Mouse (Mus musculus): Measurements from ENCODE around the gene Tmem108. TPM values are rescaled to one million over a fixed set of nuclear protein-coding genes. Genes with fewer than 3 reads are reported as not detected.
A peak's percentile ranks its signal among the peaks of the same experiment; 100 is the strongest.

Tmem108 gene
- polyA plus RNA-seq, 1 experiment from 2014 or later: 88.6 TPM

DNA sequence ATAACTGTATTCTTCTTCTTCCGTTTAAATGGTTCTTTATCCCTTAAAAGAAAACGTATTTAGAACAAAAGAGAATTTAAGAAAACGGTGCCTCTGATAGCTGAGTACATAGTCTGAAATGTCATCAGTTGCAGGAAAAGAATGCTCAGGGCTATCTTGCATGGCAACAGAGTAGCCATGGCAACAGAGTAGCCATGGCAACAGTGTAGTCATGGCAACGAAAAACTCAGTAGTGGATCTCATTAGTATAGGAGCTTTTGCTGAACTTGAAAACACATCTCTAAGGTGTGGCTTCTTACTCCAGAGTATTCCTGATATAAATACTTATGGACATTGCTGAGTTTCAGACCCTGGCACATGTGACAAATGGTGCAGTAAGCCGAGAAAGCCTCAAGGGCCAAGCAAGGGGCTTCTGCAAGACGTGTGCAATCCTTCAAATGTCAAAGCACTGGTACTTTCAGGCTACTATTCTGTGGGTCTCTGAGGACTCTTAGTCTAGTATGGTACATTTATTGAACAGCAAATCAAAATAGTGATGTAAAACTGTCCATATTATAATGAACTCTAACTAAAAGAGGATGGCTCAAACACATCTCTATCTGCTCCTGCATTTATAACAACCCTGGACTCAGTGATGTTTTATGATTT lies 166.3 kb downstream of the Tmem108 start:
- WGBS: 14% methylated on average over 6 of the region's 6 CpGs
- Histone ChIP-seq H3K9ac (replicated peaks; ENCODE audit: low read depth, low read length) (no peak overlapping the region), H3K9me3 (ENCODE audit: control insufficient read depth, low read length) (no peaks in the 10 kb centered on the region), H3K27me3 (replicated peaks; ENCODE audit: control insufficient read depth, insufficient read depth, low read length) (no peaks in the 10 kb centered on the region), H3K4me3 (replicated peaks; ENCODE audit: low read length) (no peak overlapping the region), H3K4me1 (replicated peaks; ENCODE audit: control insufficient read depth, insufficient read depth, low read length) (peaks cover 23% of the 10 kb centered on the region), H3K36me3 (ENCODE audit: control insufficient read depth, insufficient read depth) (no peaks in the 10 kb centered on the region), H3K27ac (ENCODE audit: low read length) (no peak overlapping the region; the same call in 1 of the 2 replicates), H3K4me2 (ENCODE audit: low read length) (no peak overlapping the region)
- peak; percentile 93 for ATAC-seq

DNA sequence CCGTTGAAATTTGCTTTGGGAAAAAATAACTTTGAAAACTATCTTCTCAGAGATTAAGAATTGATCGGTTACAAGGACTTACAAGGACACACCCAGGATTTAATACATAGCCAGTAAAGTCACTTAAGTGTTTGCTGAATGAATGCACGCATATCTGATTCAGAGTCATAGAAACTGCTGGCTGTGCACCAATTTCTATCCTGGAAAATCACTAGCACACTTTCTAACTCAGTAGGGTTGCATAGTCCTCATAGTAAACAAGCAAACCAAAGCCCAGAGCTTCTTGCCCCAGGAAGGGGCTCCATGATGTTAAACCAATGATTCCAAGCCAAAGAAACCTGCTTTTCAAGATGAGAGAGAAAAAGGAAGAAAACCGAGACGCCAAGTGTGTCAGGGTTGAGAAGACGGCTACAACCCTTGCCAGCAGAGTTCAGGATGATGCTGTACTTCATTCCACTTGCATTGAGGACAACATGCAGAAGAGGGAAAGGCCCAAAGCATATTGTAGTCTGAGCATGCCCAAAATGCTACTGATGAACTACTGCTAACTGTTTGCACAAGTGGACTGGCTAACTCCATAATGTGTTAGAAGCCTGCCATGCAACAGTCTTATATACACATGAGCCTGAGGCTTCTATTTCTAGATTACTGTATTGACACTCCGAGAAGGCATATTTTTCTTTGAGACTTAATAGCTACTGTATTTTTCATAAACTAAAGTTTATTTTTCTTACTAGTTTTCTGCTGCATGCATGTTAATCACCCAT lies 167.0 kb downstream of the Tmem108 start:
- no peak overlapping the region for H3K9ac ChIP-seq (replicated peaks; ENCODE audit: low read depth, low read length)
- no peaks in the 10 kb centered on the region for H3K36me3 ChIP-seq (ENCODE audit: control insufficient read depth, insufficient read depth)
- no peaks in the 10 kb centered on the region for H3K9me3 ChIP-seq (ENCODE audit: control insufficient read depth, low read length)
- peaks cover 23% of the 10 kb centered on the region for H3K4me1 ChIP-seq (replicated peaks; ENCODE audit: control insufficient read depth, insufficient read depth, low read length)
- H3K27me3 ChIP-seq (replicated peaks; ENCODE audit: control insufficient read depth, insufficient read depth, low read length): no peaks in the 10 kb centered on the region
- H3K4me3 ChIP-seq (replicated peaks; ENCODE audit: low read length): no peak overlapping the region
- 72% methylated on average over 7 of the region's 7 CpGs for WGBS
- no peak overlapping the region for H3K4me2 ChIP-seq (ENCODE audit: low read length)
- H3K27ac ChIP-seq (ENCODE audit: low read length): peak overlapping the region; percentile 81
- peak; percentile 29; the same call in 1 of the 2 replicates for ATAC-seq

DNA sequence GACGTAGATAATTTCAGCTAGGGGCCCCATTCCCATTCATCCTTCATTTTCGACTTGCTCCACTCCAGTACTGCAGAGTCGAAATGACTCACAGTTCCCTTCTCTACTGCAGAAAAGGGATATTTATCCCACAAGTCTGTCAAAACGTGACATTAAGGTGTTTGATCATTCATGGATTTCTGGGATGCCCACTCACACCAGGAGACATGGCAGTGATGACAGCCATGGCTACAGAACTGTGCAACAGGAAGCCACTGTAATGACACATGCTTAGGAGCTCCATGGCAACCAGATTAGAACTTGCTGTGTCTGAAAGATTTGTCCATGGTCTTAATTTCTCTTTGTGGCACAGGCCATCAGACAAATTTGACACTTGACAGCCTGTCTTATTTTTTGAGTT lies 168.6 kb downstream of the Tmem108 start:
- WGBS: 58% methylated on average over 4 of the region's 4 CpGs
- H3K9me3 ChIP-seq (ENCODE audit: control insufficient read depth, low read length): no peaks in the 10 kb centered on the region

DNA sequence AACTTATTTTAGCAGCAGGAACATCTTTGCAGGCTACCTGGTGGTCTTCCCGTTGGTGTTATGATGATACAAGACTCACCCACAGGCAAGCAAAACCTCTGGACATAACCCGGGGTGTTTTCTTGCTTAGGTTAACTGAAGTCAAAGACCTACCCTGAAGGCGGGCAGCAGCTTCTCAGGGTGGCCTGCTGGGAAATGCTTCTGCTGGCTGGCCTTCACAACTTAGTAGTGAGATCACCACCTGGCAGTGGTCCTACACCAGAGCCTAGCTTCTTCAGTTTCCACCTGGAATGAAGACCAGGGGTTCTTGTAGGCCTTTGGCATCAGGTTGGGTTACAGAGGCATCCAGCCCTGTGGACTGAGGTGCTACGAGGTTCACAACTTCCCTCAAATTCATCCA lies 169.7 kb downstream of the Tmem108 start:
- H3K9me3 ChIP-seq (ENCODE audit: control insufficient read depth, low read length): no peaks in the 10 kb centered on the region
- H3K4me3 ChIP-seq (replicated peaks; ENCODE audit: low read length): no peak overlapping the region
- H3K27me3 ChIP-seq (replicated peaks; ENCODE audit: control insufficient read depth, insufficient read depth, low read length): no peaks in the 10 kb centered on the region
- no peak overlapping the region for H3K9ac ChIP-seq (replicated peaks; ENCODE audit: low read depth, low read length)
- H3K4me2 ChIP-seq (ENCODE audit: low read length): no peak overlapping the region
- no peak overlapping the region for H3K27ac ChIP-seq (ENCODE audit: low read length)
- peaks cover 23% of the 10 kb centered on the region for H3K4me1 ChIP-seq (replicated peaks; ENCODE audit: control insufficient read depth, insufficient read depth, low read length)
- WGBS: 92% methylated on average over 4 of the region's 4 CpGs
- ATAC-seq: no peak
- no peaks in the 10 kb centered on the region for H3K36me3 ChIP-seq (ENCODE audit: control insufficient read depth, insufficient read depth)

More for the DNA sequence above, 168.6 kb downstream of the Tmem108 start:
- H3K4me1 ChIP-seq (replicated peaks; ENCODE audit: control insufficient read depth, insufficient read depth, low read length): peaks cover 23% of the 10 kb centered on the region
- no peak overlapping the region for H3K4me2 ChIP-seq (ENCODE audit: low read length)
- H3K36me3 ChIP-seq (ENCODE audit: control insufficient read depth, insufficient read depth): no peaks in the 10 kb centered on the region
- H3K4me3 ChIP-seq (replicated peaks; ENCODE audit: low read length): no peak overlapping the region
- H3K27me3 ChIP-seq (replicated peaks; ENCODE audit: control insufficient read depth, insufficient read depth, low read length): no peaks in the 10 kb centered on the region
- ATAC-seq: no peak
- H3K9ac ChIP-seq (replicated peaks; ENCODE audit: low read depth, low read length): no peak overlapping the region
- H3K27ac ChIP-seq (ENCODE audit: low read length): no peak overlapping the region

DNA sequence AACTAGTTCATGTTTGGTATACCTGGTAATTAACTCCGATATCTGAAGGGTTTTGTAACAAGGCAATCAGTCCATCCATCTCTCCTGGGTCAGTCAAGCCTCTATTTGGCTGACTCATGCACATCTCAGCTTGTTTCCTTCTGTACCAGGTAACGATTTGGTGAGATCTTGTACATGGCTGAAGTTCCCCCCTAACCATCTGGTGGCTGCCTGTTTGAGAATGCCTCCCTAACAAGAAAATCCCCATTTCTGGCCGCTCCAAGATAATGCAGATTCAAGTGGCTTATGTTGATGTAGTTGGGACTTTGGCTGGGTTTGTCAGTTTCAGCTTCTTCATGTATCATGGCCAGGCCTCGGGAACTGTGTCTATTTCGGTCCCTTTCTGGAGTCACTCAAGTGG lies 170.8 kb downstream of the Tmem108 start:
- WGBS: 88% methylated on average over 5 of the region's 5 CpGs
- Histone ChIP-seq H3K36me3 (ENCODE audit: control insufficient read depth, insufficient read depth) (no peaks in the 10 kb centered on the region), H3K4me2 (ENCODE audit: low read length) (no peak overlapping the region), H3K4me3 (replicated peaks; ENCODE audit: low read length) (no peak overlapping the region), H3K27ac (ENCODE audit: low read length) (no peak overlapping the region), H3K27me3 (replicated peaks; ENCODE audit: control insufficient read depth, insufficient read depth, low read length) (no peaks in the 10 kb centered on the region), H3K9ac (replicated peaks; ENCODE audit: low read depth, low read length) (no peak overlapping the region), H3K4me1 (replicated peaks; ENCODE audit: control insufficient read depth, insufficient read depth, low read length) (peaks cover 23% of the 10 kb centered on the region), H3K9me3 (ENCODE audit: control insufficient read depth, low read length) (peaks cover 2% of the 10 kb centered on the region; the same call in 1 of the 2 replicates)
- ATAC-seq: no peak

DNA sequence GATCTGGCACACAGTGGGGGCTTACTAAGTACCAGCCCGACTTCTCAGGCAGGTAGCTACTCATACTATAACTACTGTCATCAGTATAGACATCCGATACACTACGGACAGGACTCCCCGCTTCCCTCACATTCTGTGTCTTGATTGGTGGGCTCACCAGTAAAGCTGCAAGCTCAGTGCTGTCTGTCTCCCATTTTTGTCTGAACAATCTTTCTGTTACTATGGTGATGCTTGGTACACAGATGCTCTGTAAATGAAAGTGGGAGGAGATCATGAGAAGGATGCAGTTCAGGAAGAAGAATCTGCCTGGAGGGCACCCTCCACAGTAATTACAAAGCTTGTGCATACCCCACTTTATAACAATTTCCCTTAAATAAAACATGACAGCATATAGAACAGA lies 176.8 kb downstream of the Tmem108 start:
- 53% methylated on average over 4 of the region's 4 CpGs for WGBS
- H3K36me3 ChIP-seq (ENCODE audit: control insufficient read depth, insufficient read depth): no peaks in the 10 kb centered on the region
- H3K9me3 ChIP-seq (ENCODE audit: control insufficient read depth, low read length): peaks cover 2% of the 10 kb centered on the region; the same call in 1 of the 2 replicates
- no peak overlapping the region for H3K4me3 ChIP-seq (replicated peaks; ENCODE audit: low read length)
- ATAC-seq: peak; percentile 94
- peak overlapping the region; percentile 44 for H3K27ac ChIP-seq (ENCODE audit: low read length)
- no peaks in the 10 kb centered on the region for H3K27me3 ChIP-seq (replicated peaks; ENCODE audit: control insufficient read depth, insufficient read depth, low read length)
- H3K4me2 ChIP-seq (ENCODE audit: low read length): no peak overlapping the region
- no peak overlapping the region for H3K9ac ChIP-seq (replicated peaks; ENCODE audit: low read depth, low read length)
- peaks cover 13% of the 10 kb centered on the region for H3K4me1 ChIP-seq (replicated peaks; ENCODE audit: control insufficient read depth, insufficient read depth, low read length)

DNA sequence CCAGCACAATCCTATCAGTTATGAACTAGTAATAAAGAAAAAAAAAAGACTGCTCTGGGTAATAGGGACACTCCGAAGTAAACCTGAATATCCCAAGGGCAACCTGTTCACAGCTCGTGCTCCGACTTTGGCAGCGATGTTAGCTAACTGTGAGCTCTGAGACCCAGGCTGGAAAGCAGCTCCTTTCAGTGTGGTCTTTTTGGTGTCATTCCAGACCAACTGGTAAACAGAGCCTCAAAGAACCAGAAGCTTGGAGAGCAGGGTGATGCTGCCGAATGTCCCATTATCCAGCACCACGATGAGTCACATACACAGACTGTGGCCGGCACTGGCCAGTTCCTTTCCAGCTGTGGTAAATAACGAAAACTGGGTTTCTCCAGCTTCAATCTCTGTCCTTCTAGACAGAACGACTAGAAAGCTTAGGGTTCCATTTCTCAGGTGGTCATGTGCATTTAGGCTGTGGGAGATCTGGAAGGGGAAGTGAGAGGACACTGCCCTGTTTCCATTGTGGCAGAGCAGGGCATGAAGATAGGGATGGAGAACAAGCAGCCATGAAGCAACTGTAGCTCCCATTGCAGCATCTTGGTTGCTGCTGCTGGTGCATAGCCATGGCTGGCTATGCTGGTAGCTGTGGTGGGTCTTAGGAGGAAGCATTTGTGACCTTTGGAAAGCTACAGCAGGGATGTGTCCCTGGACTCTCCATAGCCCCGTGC lies 179.2 kb downstream of the Tmem108 start:
- Histone ChIP-seq H3K4me1 (replicated peaks; ENCODE audit: control insufficient read depth, insufficient read depth, low read length) (peaks cover 13% of the 10 kb centered on the region), H3K4me2 (ENCODE audit: low read length) (no peak overlapping the region), H3K27ac (ENCODE audit: low read length) (no peak overlapping the region), H3K4me3 (replicated peaks; ENCODE audit: low read length) (no peak overlapping the region), H3K9me3 (ENCODE audit: control insufficient read depth, low read length) (peaks cover 2% of the 10 kb centered on the region; the same call in 1 of the 2 replicates), H3K9ac (replicated peaks; ENCODE audit: low read depth, low read length) (no peak overlapping the region), H3K27me3 (replicated peaks; ENCODE audit: control insufficient read depth, insufficient read depth, low read length) (no peaks in the 10 kb centered on the region), H3K36me3 (ENCODE audit: control insufficient read depth, insufficient read depth) (no peaks in the 10 kb centered on the region)
- no peak for ATAC-seq
- WGBS: 91% methylated on average over 10 of the region's 10 CpGs

DNA sequence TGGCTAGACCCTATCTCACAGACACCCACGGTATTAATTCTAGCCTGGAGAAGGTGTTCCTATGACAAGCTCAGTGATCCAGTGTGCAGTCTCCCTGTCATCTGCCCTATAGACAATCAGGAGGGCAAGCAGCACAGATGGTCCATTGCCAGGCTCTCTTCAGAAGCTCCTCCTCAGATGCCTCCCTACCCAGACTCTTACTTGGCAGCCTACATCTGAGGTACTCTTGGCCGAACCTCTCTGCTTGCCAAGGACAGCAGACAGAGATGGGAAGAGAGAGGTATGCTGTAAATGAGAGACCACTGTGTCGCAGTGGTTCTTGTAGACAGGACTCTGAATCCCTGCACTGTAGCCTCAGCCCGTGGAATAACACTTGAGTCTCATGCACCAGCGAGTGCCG lies 181.0 kb downstream of the Tmem108 start:
- H3K36me3 ChIP-seq (ENCODE audit: control insufficient read depth, insufficient read depth): no peaks in the 10 kb centered on the region
- no peaks in the 10 kb centered on the region for H3K27me3 ChIP-seq (replicated peaks; ENCODE audit: control insufficient read depth, insufficient read depth, low read length)
- no peak overlapping the region for H3K27ac ChIP-seq (ENCODE audit: low read length)
- no peak for ATAC-seq
- no peak overlapping the region for H3K9ac ChIP-seq (replicated peaks; ENCODE audit: low read depth, low read length)
- no peak overlapping the region for H3K4me3 ChIP-seq (replicated peaks; ENCODE audit: low read length)
- WGBS: 91% methylated on average over 6 of the region's 6 CpGs
- no peak overlapping the region for H3K4me2 ChIP-seq (ENCODE audit: low read length)
- H3K9me3 ChIP-seq (ENCODE audit: control insufficient read depth, low read length): no peaks in the 10 kb centered on the region
- peaks cover 10% of the 10 kb centered on the region for H3K4me1 ChIP-seq (replicated peaks; ENCODE audit: control insufficient read depth, insufficient read depth, low read length)

DNA sequence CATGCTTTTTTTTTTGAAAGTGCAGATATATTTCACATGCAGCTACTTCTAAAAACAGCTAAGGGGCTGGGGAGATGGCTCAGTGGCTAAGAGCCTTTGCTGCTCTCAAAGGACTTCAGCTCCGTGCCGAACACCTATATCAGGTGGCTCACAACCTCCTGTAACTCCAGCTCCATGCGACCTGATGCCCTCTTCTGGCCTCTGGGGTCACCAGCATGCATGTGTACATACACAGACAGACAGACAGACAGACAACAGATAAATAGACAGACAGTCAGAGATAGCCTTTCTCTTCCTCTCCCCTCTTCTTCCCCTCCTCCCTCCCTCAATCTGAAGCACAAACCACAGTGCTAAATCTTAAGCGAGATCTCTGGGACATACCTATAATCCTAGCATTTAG lies 181.5 kb downstream of the Tmem108 start:
- 96% methylated on average over 4 of the region's 4 CpGs for WGBS
- no peak overlapping the region for H3K9ac ChIP-seq (replicated peaks; ENCODE audit: low read depth, low read length)
- no peaks in the 10 kb centered on the region for H3K27me3 ChIP-seq (replicated peaks; ENCODE audit: control insufficient read depth, insufficient read depth, low read length)
- no peak overlapping the region for H3K4me3 ChIP-seq (replicated peaks; ENCODE audit: low read length)
- ATAC-seq: no peak
- H3K27ac ChIP-seq (ENCODE audit: low read length): no peak overlapping the region
- no peak overlapping the region for H3K4me2 ChIP-seq (ENCODE audit: low read length)
- H3K4me1 ChIP-seq (replicated peaks; ENCODE audit: control insufficient read depth, insufficient read depth, low read length): peaks cover 6% of the 10 kb centered on the region
- H3K9me3 ChIP-seq (ENCODE audit: control insufficient read depth, low read length): no peaks in the 10 kb centered on the region
- no peaks in the 10 kb centered on the region for H3K36me3 ChIP-seq (ENCODE audit: control insufficient read depth, insufficient read depth)

Measured in forebrain, embryonic 16.5 days (tissue).